Mouse (Mus musculus): ENCODE data around the gene Tspan9. TPM values are rescaled to one million over a fixed set of nuclear protein-coding genes. Genes with fewer than 3 reads are reported as not detected.

Gene Tspan9
- polyA plus RNA-seq, 1 experiment, result 29.8 TPM

DNA sequence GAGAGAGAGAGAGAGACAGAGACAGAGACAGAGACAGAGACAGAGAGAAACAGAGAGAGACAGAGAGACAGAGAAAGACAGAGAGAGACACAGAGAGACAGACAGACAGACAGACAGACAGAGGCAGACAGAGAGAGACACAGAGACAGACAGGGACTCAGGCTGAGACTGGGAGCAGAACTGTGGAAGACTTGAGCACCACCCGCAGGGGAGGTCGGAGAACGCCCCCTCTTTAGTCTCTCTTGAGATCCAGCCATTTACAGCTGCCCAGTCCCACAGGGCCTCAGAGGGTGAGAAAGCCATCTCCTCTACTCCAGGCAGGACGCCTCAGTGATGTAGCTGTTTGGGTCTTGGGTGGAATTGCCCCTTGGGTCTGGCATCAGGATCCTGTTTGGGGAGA is 225.7 kb downstream of the Tspan9 start:
- H3K4me1 ChIP-seq (ENCODE audit: control insufficient read depth, insufficient read depth, insufficient read length), result no peaks in the 10 kb centered on the region
- no peaks in the 10 kb centered on the region for H3K36me3 ChIP-seq (ENCODE audit: control insufficient read depth, insufficient read depth, low read length)
- 75% methylated on average over 4 of the region's 4 CpGs for WGBS
- no peak for DNase-seq (ENCODE audit: low read depth in 1 of 2, low spot score in 2 of 2)
- TF ChIP-seq CTCF (IDR thresholded peaks at IDR 0.05; ENCODE audit: extremely low read depth, insufficient read depth, insufficient read length, insufficient replicate concordance) (no peak), POLR2A (IDR thresholded peaks at IDR 0.05; ENCODE audit: low read depth, low read length) (no peak)
- no peak overlapping the region for H3K27ac ChIP-seq (ENCODE audit: insufficient read depth, low read length)
- no peaks in the 10 kb centered on the region for H3K27me3 ChIP-seq (ENCODE audit: control insufficient read depth, insufficient read depth, low read length)
- H3K4me3 ChIP-seq (ENCODE audit: extremely low read depth, insufficient read depth, insufficient read length), result no peak overlapping the region

DNA sequence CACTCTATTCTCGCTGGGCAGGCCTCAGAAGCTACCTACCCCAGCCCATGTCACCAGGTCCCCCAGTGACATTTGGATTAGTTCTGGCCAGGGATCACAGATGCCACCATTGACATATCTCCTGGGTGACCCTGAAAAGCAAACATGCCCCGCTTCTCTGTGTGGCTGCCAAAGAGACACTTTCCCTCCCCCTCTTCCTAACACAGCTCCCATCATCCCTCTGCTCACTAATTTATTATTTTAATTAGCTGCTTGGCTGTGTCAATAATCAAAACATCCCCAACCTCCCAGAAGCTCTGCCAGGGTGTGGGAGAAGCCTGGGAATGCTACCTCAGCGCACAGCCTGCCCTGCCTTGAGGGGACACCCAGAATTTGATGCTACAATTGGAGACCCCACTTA is 226.4 kb downstream of the Tspan9 start:
- TF ChIP-seq POLR2A (IDR thresholded peaks at IDR 0.05; ENCODE audit: low read depth, low read length), result no peak
- TF ChIP-seq CTCF (IDR thresholded peaks at IDR 0.05; ENCODE audit: extremely low read depth, insufficient read depth, insufficient read length, insufficient replicate concordance), result no peak
- WGBS, result 81% methylated on average over 3 of the region's 3 CpGs
- Histone ChIP-seq H3K4me1 (ENCODE audit: control insufficient read depth, insufficient read depth, insufficient read length) (no peaks in the 10 kb centered on the region), H3K4me3 (ENCODE audit: extremely low read depth, insufficient read depth, insufficient read length) (no peak overlapping the region), H3K27me3 (ENCODE audit: control insufficient read depth, insufficient read depth, low read length) (no peaks in the 10 kb centered on the region), H3K36me3 (ENCODE audit: control insufficient read depth, insufficient read depth, low read length) (no peaks in the 10 kb centered on the region), H3K27ac (ENCODE audit: insufficient read depth, low read length) (no peak overlapping the region)
- DNase-seq (ENCODE audit: low read depth in 1 of 2, low spot score in 2 of 2), result no peak

DNA sequence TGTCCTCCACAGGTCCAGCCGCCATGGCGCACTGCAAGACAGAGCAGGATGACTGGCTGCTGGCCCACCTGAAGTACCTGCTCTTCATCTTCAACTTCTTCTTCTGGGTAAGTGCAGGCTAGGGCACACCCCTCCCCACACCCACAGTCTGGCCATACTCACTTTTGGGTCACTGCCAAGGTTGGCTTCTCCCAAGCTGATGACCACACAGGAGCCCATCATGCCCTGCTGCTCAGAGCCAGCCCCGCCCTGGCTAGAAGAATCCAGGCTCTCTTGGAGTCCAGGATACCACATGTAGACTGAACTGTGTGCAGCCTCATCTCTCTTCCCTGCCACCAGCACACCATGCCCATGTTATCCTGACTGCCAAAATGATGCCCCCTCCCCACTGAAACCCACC is 230.5 kb downstream of the Tspan9 start:
- H3K36me3 ChIP-seq (ENCODE audit: control insufficient read depth, insufficient read depth, low read length), result no peaks in the 10 kb centered on the region
- H3K27me3 ChIP-seq (ENCODE audit: control insufficient read depth, insufficient read depth, low read length), result no peaks in the 10 kb centered on the region
- no peak for TF ChIP-seq CTCF (IDR thresholded peaks at IDR 0.05; ENCODE audit: extremely low read depth, insufficient read depth, insufficient read length, insufficient replicate concordance)
- TF ChIP-seq POLR2A (IDR thresholded peaks at IDR 0.05; ENCODE audit: low read depth, low read length), result no peak
- H3K4me1 ChIP-seq (ENCODE audit: control insufficient read depth, insufficient read depth, insufficient read length), result no peaks in the 10 kb centered on the region
- 90% methylated on average over 3 of the region's 3 CpGs for WGBS
- no peak for DNase-seq (ENCODE audit: low read depth in 1 of 2, low spot score in 2 of 2)
- H3K4me3 ChIP-seq (ENCODE audit: extremely low read depth, insufficient read depth, insufficient read length), result no peak overlapping the region
- no peak overlapping the region for H3K27ac ChIP-seq (ENCODE audit: insufficient read depth, low read length)

DNA sequence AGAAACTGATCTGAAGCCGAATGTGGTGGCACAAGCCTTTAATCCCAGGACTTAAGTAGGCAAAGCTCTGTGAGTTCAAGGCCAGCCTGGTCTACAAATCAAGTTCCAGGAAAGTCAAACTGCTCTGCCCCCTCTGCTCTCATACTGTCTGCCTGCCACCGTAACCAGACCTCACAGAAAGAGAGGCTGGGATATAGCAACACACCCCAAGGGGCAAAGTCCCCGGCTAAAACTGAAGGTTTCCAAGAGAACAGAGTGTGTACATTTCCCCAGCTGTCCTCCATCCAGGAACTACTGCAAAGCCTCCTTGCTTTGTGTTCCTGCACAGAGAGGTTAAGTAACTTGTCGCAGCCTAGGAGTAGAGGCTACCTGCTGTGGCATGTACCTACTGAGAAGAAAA is 231.7 kb downstream of the Tspan9 start:
- no peak for TF ChIP-seq CTCF (IDR thresholded peaks at IDR 0.05; ENCODE audit: extremely low read depth, insufficient read depth, insufficient read length, insufficient replicate concordance)
- TF ChIP-seq POLR2A (IDR thresholded peaks at IDR 0.05; ENCODE audit: low read depth, low read length), result no peak
- 88% methylated on average over 4 of the region's 4 CpGs for WGBS
- H3K4me1 ChIP-seq (ENCODE audit: control insufficient read depth, insufficient read depth, insufficient read length), result no peaks in the 10 kb centered on the region
- no peak overlapping the region for H3K27ac ChIP-seq (ENCODE audit: insufficient read depth, low read length)
- DNase-seq (ENCODE audit: low read depth in 1 of 2, low spot score in 2 of 2), result no peak
- H3K27me3 ChIP-seq (ENCODE audit: control insufficient read depth, insufficient read depth, low read length), result no peaks in the 10 kb centered on the region
- no peaks in the 10 kb centered on the region for H3K36me3 ChIP-seq (ENCODE audit: control insufficient read depth, insufficient read depth, low read length)
- H3K4me3 ChIP-seq (ENCODE audit: extremely low read depth, insufficient read depth, insufficient read length), result no peak overlapping the region

Other genes with a start within 250 kb of the Tspan9 start
- gene Tead4, start 157.2 kb upstream of the Tspan9 start, polyA plus RNA-seq (2012; rRNA removed), result 0.41 and 0.67 TPM in 2 replicates
- 5.9 and 6.7 TPM in 2 replicates for gene Tulp3, start 212.3 kb upstream of the Tspan9 start, polyA plus RNA-seq (2012; rRNA removed)
- 14.9 and 16.0 TPM in 2 replicates for gene Rhno1, start 219.3 kb upstream of the Tspan9 start, polyA plus RNA-seq (2012; rRNA removed)
- gene Foxm1, start 219.4 kb upstream of the Tspan9 start, polyA plus RNA-seq (2012; rRNA removed), result 10.8 and 12.7 TPM in 2 replicates
- gene Tex52, start 231.9 kb upstream of the Tspan9 start, polyA plus RNA-seq (2012; rRNA removed), result 0.05 TPM in 1 of 2 replicates, not detected in the other
- not detected in 2 replicates for gene Gm44596, start 231.9 kb upstream of the Tspan9 start, polyA plus RNA-seq (2012; rRNA removed)